Mouse (Mus musculus): Measurements from ENCODE around the gene Zc3h12d.
A peak's percentile ranks its signal among the peaks of the same experiment; 100 is the strongest.

Gene Zc3h12d

GRCm38 (mm10) chr10:7838874-7839421 lies 6.7 kb downstream of the Zc3h12d start:
- DNase-seq (ENCODE audit: low read depth, low spot score), result no peak

DNA sequence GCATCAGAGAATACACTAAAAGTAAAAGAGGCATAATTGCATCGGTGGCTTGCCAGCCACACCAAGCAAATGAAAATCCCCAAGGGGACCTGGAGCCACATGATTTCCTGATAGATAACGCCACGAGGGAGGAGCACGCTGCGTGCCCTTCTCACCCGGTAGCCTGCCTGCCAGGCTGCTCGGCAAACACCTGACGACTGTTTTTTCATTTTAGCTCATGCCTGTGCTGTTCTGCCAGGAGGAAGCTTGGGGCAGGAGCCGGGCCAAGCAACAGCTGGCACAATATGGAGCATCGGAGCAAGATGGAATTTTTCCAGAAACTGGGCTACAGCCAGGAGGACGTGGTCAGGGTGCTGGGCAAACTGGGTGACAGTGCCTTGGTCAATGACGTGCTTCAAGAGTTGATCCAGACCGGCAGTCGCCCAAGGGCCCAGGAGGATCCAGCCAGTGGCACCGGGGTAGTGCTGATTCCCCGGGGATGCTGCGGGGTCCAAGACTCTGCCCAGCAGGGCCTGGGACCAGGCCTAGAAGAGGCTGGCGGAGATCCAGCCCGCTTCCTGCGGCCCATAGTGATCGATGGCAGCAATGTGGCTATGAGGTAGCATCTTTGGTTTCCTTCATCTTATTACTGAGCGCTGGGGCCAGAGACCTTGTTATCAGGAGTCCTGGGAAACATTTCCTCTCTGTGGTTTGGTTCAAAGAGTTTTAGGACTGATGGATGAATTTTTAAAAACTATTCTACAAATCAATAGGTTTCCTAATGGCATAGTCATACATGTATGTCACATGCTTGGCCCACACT lies 7.5 kb downstream of the Zc3h12d start:
- no peak for DNase-seq (ENCODE audit: low read depth, low spot score)

DNA sequence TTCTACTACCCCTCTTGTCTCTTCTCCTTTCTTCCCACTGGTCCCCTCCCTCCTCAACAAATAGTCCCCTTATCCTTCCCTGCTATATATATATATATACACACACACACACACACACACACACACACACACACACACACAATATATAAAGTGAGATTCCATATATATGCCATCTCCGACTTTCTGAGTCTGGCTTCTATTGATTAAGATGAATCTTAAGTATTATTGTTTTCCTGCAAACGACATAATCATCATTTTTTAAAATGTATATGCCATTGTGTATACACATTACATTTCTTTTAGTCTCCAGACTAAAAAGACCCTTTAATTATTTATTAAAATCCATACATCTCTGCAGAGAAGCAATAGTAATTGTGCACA lies 8.1 kb downstream of the Zc3h12d start:
- DNase-seq (ENCODE audit: low read depth, low spot score), result no peak

DNA sequence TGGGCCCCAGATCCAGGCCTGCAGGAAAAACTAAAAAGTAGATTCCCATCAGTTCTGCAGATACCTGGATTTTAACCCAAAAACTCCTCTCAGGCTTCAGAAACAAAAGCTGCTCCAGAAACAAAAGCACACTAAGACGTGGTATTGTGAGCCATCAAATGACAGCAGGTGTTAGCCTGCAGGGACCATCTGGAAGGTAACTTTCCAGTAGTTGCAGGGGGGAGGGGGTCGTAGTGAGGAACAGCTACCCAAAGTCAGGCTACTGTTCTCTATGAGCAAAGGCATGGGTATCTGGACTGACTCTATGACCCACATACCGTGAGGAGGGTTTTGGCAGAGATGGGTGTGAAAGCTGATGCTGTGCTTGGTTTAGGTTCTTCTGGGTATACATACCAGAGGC lies 8.5 kb downstream of the Zc3h12d start:
- DNase-seq (ENCODE audit: low read depth, low spot score), result no peak

GRCm38 (mm10) chr10:7841571-7842080 lies 9.4 kb downstream of the Zc3h12d start:
- DNase-seq (ENCODE audit: low read depth, low spot score), result no peak

- DNase-seq (ENCODE audit: low read depth, low spot score), result no peak
Measured at GRCm38 (mm10) chr10:7843181-7843580, 10.9 kb downstream of the Zc3h12d start.

- no peak for DNase-seq (ENCODE audit: low read depth, low spot score)
Measured at GRCm38 (mm10) chr10:7844161-7844560, 11.9 kb downstream of the Zc3h12d start.

DNA sequence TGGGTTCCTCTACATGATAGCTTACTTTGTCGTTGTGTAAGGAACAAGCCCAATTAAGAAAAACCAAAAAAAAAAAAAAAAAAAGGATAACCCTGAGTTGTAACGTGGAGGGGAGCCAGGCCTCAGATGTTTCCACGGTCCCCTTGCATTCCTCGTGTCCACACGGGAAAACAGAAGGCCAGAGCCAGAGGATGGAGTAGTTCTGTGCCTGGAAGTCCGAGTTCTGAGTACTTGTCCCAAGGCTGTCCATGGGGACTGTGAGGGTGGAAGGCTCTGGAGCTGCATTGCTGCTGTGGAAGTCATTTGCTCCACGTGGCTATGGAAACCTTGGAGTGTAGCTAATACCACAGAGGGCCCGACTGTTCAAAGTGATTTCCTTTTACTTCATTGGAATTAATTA lies 12.9 kb downstream of the Zc3h12d start:
- no peak for DNase-seq (ENCODE audit: low read depth, low spot score)

- no peak for DNase-seq (ENCODE audit: low read depth, low spot score)
Measured at GRCm38 (mm10) chr10:7845991-7846390, 13.7 kb downstream of the Zc3h12d start.

DNA sequence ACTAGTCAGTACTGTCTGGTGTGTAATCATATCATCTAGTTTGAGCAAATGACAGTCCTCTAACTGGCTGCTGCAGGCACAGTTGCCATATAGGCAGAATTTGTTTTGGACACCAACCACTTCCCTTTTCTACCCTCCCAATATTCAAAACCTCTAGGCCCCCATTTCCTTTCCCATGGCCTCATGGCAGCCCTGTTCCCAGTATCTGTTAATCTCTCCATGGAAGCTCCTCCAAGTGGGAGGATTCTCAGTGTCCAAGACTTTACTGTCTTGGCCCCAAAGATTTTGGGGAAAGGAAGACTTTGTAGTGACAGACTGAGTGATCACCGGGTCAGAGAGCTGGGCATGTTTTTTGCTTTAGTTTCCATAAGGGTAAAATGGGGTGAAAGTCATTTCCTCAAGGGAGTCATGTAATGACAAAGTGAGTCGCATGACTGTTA lies 14.9 kb downstream of the Zc3h12d start:
- DNase-seq (ENCODE audit: low read depth, low spot score), result no peak

DNA sequence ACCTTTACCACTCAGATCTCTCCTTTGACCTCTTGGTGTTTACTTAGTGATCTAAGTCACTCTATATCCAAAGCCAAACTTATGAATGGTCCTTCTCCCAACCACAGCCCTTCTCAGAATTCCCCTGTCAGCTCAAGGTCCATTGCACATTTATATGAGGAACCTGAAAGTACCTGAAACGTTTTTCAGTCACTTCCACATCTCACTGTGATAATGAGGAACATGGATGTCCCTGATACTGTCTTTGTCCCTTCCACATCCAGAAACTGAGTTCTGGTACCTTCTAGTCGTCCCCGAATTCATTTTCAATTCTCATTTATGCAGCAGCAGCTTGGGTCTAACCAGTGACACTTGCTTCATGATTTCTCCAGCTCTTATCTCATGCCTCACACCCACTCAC lies 19.6 kb downstream of the Zc3h12d start:
- no peak for DNase-seq (ENCODE audit: low read depth, low spot score)

- DNase-seq (ENCODE audit: low read depth, low spot score), result no peak
Measured at GRCm38 (mm10) chr10:7860494-7860893, 28.2 kb downstream of the Zc3h12d start.

- DNase-seq (ENCODE audit: low read depth, low spot score), result no peak
Measured at GRCm38 (mm10) chr10:7861259-7861936, 29.1 kb downstream of the Zc3h12d start.

- DNase-seq (ENCODE audit: low read depth, low spot score), result no peak
Measured at GRCm38 (mm10) chr10:7861937-7862657, 29.8 kb downstream of the Zc3h12d start.

DNA sequence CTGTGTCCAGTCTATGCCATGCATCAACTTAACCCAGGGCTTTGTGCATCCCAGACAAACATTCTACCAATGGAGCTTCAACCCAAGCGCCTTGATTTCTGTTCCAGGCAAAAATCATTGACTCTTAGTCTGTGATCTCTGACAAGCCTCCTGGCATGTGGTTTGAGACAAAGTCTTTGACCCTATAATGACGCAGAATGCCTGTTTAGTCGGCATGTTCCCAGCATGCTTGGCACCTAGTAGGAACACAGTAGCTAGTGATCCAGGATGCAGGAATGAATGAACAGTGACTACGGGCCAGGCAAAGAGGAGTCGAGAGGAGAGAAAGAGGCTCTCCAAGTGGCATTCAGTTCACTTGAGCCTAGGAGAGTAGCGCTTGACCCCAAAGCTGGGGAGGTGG lies 31.1 kb downstream of the Zc3h12d start:
- DNase-seq (ENCODE audit: low read depth, low spot score), result no peak

DNA sequence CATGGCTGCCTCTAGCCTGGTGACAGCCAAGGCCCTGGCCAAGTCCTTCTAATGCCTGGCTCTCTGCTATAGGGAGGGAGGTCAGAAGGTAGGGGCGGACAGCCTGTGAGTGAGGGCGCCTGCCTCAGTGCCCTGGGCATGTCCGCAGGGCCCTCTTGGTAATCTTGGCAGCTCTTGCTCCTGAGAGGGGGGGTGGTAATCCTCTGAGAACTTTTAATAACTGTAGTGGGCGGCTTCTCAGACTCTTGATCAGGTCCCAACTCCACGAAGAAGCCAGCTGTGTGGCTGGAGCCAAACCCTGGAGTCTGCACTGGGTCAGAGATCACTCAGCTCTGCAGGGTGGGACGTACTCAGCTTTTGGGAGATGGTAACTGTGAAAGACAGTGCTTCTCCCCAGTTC lies 31.9 kb downstream of the Zc3h12d start:
- no peak for DNase-seq (ENCODE audit: low read depth, low spot score)

DNA sequence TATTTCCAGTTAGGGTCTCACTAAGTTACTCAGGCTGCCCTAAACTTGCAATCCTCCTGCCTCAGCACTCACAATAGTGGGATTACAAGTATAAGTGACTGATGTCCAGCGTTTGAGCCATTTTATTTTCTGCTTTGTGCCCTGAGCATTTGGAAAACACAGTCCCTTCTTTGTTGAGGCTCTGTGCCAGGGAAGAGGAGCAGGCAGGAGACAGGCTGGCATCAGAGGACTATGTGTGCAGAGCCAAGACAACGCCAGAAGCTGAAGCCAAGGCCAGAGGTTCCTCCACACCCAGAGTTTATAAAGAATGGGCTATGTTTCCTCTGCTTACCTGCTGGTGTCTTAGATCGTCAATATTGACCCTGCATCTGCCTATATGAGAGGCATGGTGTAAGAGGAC lies 32.5 kb downstream of the Zc3h12d start:
- DNase-seq (ENCODE audit: low read depth, low spot score), result no peak

DNA sequence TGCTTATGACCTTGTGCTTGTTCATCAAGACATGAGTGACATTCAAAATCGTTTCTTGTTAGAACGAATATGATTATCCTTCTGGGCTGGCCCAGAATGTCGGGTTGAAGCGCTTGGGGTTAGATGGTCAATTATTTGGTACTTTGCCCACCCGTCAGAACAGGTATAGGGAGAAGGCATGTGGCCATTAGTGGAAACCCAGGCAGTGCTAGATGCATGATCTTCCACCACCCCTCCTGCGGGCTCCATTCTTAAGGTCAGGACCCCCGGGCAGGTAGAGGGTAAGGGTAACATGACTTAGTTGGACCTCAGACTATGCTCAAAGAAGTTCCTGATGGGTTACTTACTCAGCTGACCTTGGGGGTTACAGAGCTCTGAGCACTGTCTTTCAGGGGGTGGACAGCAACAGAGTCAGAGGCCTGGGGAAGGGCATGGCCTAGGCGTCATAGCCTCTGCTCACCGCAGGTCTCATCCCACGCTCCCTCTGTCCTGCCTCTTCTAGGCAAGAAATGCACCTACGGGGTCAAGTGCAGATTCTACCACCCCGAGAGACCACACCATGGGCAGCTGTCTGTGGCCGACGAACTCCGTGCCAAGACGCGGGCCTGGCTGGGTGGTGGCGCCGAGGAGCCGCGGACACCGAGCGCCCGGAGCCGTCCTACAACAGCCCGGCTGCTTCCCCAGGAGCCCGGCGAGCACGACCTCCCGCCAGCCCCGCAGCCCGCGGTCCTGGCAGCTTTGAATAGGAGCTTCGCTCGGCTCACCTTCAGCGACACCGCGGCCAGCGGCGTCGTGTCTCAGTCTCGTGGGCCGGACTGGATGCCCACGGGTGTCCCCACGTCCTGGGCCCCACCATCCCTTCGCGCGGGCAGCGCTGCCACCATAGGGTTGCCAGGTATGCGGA lies 34.7 kb downstream of the Zc3h12d start:
- DNase-seq (ENCODE audit: low read depth, low spot score), result peak; percentile 48

- no peak for DNase-seq (ENCODE audit: low read depth, low spot score)
Measured at GRCm38 (mm10) chr10:7867666-7868030, 35.4 kb downstream of the Zc3h12d start.

GRCm38 (mm10) chr10:7869746-7870145 lies 37.5 kb downstream of the Zc3h12d start:
- DNase-seq (ENCODE audit: low read depth, low spot score), result no peak
